Mouse (Mus musculus) embryonic facial prominence, embryonic 12.5 days (tissue): ENCODE data around the gene Coro2b. TPM values are rescaled to one million over a fixed set of nuclear protein-coding genes. Genes with fewer than 3 reads are reported as not detected.

Experiments
- ATAC-seq: fragments of 200-750 bp; cut with Nextera tagmentation; 2 replicates; pipeline ENCODE4 v1.8.0; 2017; ENCODE audit not compliant: insufficient number of reproducible peaks, insufficient read depth, low FRiP score, low TSS enrichment
- H3K27ac ChIP-seq: fragments of 300-500 bp; sonication (generic); 2 replicates; pipeline ENCODE4 v1.5.1; 2016; ENCODE audit warnings: mild to moderate bottlenecking
- H3K27me3 ChIP-seq: fragments of 300-500 bp; sonication (generic); 2 replicates; pipeline ENCODE4 v1.6.1; 2016; ENCODE audit warnings: mild to moderate bottlenecking, moderate library complexity
- H3K36me3 ChIP-seq: fragments of 300-500 bp; sonication (generic); 2 replicates; pipeline ENCODE4 v1.6.1; 2016; ENCODE audit warnings: mild to moderate bottlenecking
- H3K4me1 ChIP-seq: fragments of 300-500 bp; sonication (generic); 2 replicates; pipeline ENCODE4 v1.6.1; 2016
- H3K4me2 ChIP-seq: fragments of 300-500 bp; sonication (generic); replicated peaks from 2 replicates; pipeline ENCODE4 v1.6.1; 2016; ENCODE audit warnings: mild to moderate bottlenecking, moderate library complexity
- H3K4me3 ChIP-seq: fragments of 300-500 bp; sonication (generic); 2 replicates; pipeline ENCODE4 v1.5.1; 2016; ENCODE audit warnings: mild to moderate bottlenecking
- H3K9ac ChIP-seq: fragments of 300-500 bp; sonication (generic); 2 replicates; pipeline ENCODE4 v1.6.1; 2016; ENCODE audit warnings: mild to moderate bottlenecking, moderate library complexity
- H3K9me3 ChIP-seq: fragments of 300-500 bp; sonication (generic); 2 replicates; pipeline ENCODE4 v1.6.1; 2016; ENCODE audit warnings: mild to moderate bottlenecking, moderate library complexity
- WGBS: fragments of 180-500 bp; shearing (Covaris S2); methylation state at CpG from one replicate; pipeline ENCODE4 v1.1.7; 2016; 5-methylcytosine and 5-hydroxymethylcytosine counted together
- polyA plus RNA-seq: library from polyadenylated mRNA; unstranded; fragments of >200 nt; fragmentation: Nextera tagmentation; extraction: Ambion mirVana; gene quantifications from 2 replicates; pipeline ENCODE4 v1.2.1, GENCODE M21; 2016

Gene Coro2b
- polyA plus RNA-seq = 12.9 and 13.5 TPM in 2 replicates

DNA sequence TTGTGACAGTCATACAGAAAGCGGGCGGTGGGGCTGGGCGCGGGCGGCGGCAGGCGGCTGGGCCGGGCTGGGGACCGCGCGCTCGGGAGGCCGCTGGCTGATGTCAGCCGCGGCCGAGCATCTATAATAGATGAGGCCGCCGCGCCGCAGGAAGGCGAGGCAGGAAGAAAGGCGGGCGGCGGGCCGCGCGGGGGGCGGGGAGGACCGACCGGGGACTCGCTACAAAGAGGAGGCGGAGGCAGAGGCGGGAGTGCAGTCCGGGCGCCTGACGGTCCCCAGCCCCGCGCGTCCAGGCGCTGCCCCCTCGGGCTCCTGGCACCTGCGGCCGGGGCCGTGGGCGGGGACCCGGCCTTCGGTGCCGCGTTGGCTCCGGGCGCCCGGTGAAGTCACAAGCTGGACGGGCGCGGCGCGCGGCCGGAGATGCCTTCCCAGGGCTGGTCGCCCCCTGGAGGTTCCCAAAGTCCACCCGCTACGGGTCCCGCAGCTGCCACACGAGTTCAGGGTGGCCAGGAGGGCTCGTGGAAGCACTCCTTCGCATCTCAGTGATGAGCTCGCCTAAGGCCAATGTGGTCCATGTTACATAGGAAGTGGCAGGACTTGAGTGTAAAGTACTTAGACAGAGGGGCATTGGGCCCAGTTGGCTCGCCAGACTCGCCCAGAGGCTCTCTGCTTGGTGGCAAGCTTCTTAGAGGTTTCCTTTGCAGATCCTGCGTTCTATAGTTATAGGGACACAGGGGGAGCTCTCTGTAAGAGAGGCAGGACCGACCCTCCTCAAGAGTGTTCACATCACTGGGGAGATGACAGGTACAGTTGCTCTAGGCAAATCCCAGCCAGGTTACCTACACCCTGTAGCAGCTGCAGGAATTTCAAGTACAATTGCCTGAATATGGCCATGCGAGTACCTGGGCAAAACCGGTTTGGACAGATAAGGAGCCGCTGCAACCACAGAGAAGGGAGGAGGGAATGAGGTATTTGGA is at the start of gene Coro2b:
Gene Coro2b (minus strand): TSS at position 390 of the 977 bp plus-strand sequence.
- Histone ChIP-seq H3K27me3 (peaks cover 12% of the 10 kb centered on the region; the same call in 1 of the 2 replicates), H3K4me3 (peak within 1 kb of the TSS; percentile 63), H3K27ac (peak within 1 kb of the TSS; percentile 74), H3K36me3 (no peaks in the 10 kb centered on the region), H3K9ac (peak within 1 kb of the TSS; percentile 57), H3K4me1 (peaks cover 30% of the 10 kb centered on the region), H3K9me3 (no peaks in the 10 kb centered on the region), H3K4me2 (peak within 1 kb of the TSS; percentile 89)
- 0 out of 2 replicates have a peak, but pooled peaks have one; percentile 8 for ATAC-seq
- whole genome bisulfite sequencing = under 1% methylated on average over 71 of the region's 74 CpGs

DNA sequence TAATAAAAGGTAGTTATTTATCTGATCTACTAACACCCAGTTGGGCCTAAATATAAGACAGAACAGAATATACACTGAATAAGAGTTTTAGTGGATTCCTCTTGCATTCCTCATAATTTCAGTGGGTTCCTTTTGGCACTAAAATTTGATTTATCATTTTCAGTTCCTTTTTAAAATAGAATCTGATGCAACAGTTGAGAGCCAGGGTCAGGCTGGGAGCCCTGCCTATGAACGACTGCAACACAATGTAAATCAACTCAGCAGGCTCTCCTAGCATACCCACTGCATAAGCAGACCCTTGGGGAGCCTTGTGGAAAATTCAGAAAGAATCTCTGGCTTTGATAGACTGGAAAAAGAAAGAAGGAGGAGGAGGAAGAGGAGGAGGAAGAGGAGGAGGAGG is 40.7 kb upstream of the Coro2b start:
- Histone ChIP-seq H3K27me3 (no peaks in the 10 kb centered on the region), H3K4me2 (no peak overlapping the region), H3K9ac (no peak overlapping the region), H3K27ac (no peak overlapping the region), H3K9me3 (0 out of 2 replicates have a peak, but pooled peaks cover 3% of the 10 kb centered on the region), H3K36me3 (no peaks in the 10 kb centered on the region), H3K4me1 (no peaks in the 10 kb centered on the region), H3K4me3 (no peak overlapping the region)
- 69% methylated on average over 1 of the region's 1 CpGs for WGBS
- ATAC-seq = no peak

DNA sequence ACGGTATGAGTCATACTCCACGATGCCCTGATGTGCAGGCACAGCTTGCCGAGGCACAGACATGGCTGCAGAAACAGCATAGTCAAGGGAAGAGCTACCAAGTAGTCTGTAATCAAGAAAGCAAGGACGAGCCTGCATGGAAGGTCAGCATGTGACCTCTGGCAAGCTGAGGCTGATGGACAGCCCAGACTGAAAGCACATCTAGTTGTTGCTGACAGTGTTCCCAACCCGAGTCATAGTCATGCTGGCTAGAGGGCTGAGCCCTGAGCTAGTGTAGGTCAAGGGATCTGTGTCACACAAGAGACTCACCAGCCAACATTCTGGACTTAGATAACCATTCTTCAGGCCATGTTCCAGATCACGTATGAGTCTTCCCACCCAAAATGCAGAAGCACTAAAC is 32.3 kb upstream of the Coro2b start:
- H3K36me3 ChIP-seq = no peaks in the 10 kb centered on the region
- no peak overlapping the region for H3K4me2 ChIP-seq
- 84% methylated on average over 6 of the region's 6 CpGs for WGBS

DNA sequence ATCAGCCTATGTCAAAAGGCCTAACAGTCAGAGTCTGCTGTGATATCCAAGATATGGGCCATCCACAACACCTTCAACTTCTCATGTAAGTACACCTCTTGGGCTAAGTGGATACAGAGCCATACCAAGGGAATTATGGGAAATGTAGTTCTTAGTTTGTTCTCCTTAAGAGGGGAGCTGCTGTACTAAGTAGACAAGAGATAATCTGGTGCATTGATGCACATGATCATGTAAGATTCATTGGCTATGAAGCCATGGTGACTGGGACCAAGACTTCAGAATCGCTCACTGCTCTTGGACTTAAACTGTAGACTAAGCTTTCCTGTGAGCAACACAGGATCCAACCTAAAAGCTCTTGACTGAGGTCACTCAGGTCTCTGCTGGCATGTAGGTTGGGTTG is 31.0 kb upstream of the Coro2b start:
- 95% methylated on average over 1 of the region's 1 CpGs for WGBS
- H3K27ac ChIP-seq = no peak overlapping the region

More for the DNA sequence above, 32.3 kb upstream of the Coro2b start:
- Histone ChIP-seq H3K9me3 (0 out of 2 replicates have a peak, but pooled peaks cover 4% of the 10 kb centered on the region), H3K27me3 (no peaks in the 10 kb centered on the region), H3K9ac (no peak overlapping the region), H3K27ac (no peak overlapping the region), H3K4me1 (no peaks in the 10 kb centered on the region), H3K4me3 (no peak overlapping the region)
- ATAC-seq = no peak

DNA sequence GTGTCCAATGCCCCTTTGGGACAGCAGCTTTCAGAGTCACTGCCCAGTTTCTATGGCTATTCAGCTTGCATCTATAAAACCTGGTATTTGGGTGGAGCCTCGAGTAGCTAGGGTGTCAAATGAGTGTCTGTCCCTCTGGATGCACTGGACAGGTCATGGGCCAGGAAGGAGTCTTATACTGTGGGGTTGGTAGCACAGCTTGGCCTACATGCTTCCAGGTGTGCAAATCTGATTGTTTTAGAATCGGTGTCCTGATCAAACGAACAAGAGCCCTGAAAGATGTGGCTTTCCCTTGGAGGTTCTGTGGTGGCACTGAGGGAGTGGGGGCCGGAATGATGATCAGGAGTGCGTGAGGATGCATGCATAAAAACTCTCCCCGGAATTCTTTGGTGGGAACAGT is 25.4 kb upstream of the Coro2b start:
- H3K4me2 ChIP-seq = no peak overlapping the region
- no peak overlapping the region for H3K4me3 ChIP-seq
- 0 out of 2 replicates have a peak, but pooled peaks cover 4% of the 10 kb centered on the region for H3K9me3 ChIP-seq
- H3K4me1 ChIP-seq = no peaks in the 10 kb centered on the region
- ATAC-seq = no peak
- H3K36me3 ChIP-seq = no peaks in the 10 kb centered on the region
- H3K9ac ChIP-seq = no peak overlapping the region
- no peak overlapping the region for H3K27ac ChIP-seq
- no peaks in the 10 kb centered on the region for H3K27me3 ChIP-seq
- 84% methylated on average over 6 of the region's 6 CpGs for WGBS

More for the DNA sequence above, 31.0 kb upstream of the Coro2b start:
- no peaks in the 10 kb centered on the region for H3K27me3 ChIP-seq
- 0 out of 2 replicates have a peak, but pooled peaks cover 4% of the 10 kb centered on the region for H3K9me3 ChIP-seq
- no peaks in the 10 kb centered on the region for H3K36me3 ChIP-seq
- no peak overlapping the region for H3K4me3 ChIP-seq
- H3K4me2 ChIP-seq = no peak overlapping the region
- H3K4me1 ChIP-seq = no peaks in the 10 kb centered on the region
- no peak for ATAC-seq
- no peak overlapping the region for H3K9ac ChIP-seq

DNA sequence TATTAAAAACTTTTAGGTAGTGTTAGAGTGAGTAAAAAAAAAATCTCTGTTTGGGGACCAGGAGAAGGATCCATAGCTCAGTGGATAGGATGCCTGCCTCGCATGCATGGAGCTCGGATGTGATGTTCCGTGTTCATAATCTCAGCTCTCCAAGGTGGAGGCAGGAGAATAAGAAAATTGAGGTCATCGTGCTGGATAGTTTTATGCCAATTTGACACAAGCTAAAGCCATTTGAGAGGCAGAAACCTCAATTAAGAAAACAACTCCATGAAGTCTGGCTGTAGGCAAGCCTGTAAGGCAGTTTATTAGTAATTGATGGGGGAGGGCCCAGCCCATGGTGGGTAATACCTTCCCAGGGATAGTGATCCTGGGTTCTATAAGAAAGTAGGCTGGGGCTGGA is 23.6 kb upstream of the Coro2b start:
- H3K27ac ChIP-seq = no peak overlapping the region
- no peaks in the 10 kb centered on the region for H3K4me1 ChIP-seq
- no peaks in the 10 kb centered on the region for H3K27me3 ChIP-seq
- H3K9me3 ChIP-seq = 0 out of 2 replicates have a peak, but pooled peaks cover 3% of the 10 kb centered on the region
- H3K9ac ChIP-seq = no peak overlapping the region
- no peak overlapping the region for H3K4me2 ChIP-seq
- no peaks in the 10 kb centered on the region for H3K36me3 ChIP-seq
- no peak overlapping the region for H3K4me3 ChIP-seq
- no peak for ATAC-seq
- 88% methylated on average over 4 of the region's 4 CpGs for WGBS

DNA sequence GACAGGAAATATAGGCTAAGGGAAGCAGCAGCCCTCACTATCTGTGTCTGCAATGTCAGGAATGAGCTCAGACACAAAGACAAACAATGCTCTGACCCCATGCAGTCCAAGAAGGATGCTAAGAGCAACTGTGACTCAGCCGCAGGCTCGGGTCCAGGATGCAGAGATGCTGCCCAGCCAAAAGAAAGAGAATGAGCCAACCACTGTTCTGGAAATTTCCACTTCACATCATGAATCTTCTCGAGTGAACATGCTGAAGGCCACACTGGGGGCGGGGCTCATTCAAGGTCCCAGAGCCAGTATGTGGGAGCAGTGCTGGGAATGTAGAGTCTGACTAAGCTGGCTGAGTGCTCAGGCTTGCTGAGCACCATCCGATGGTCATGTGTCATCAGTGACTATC is 23.2 kb upstream of the Coro2b start:
- Histone ChIP-seq H3K27me3 (no peaks in the 10 kb centered on the region), H3K9me3 (no peaks in the 10 kb centered on the region), H3K36me3 (no peaks in the 10 kb centered on the region), H3K4me3 (no peak overlapping the region), H3K4me1 (no peaks in the 10 kb centered on the region), H3K4me2 (no peak overlapping the region), H3K9ac (no peak overlapping the region), H3K27ac (no peak overlapping the region)
- ATAC-seq = no peak
- WGBS = 65% methylated on average over 5 of the region's 5 CpGs

DNA sequence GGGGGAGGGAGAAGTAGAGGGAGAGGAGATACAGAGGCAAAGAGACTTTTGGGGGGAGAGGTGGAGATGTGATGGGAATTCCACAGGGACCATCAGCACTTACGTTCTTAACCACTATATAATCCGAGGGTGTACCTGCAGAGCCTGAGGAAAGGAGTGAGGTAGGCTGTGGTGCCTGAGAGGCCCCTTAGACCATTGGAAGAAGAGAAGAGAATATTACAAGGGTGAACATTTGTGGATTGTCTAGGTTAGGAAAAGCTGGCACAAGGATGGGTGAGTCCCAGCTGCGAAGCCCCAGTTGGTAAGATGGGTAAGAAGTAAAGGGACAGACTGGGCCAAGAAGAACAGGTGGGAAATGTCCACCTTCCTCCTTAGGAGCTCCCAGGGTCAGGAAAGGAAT is 22.6 kb upstream of the Coro2b start:
- Histone ChIP-seq H3K4me3 (no peak overlapping the region), H3K9ac (no peak overlapping the region), H3K4me2 (no peak overlapping the region), H3K27me3 (no peaks in the 10 kb centered on the region), H3K4me1 (no peaks in the 10 kb centered on the region), H3K36me3 (no peaks in the 10 kb centered on the region), H3K27ac (no peak overlapping the region), H3K9me3 (no peaks in the 10 kb centered on the region)
- no peak for ATAC-seq
- 79% methylated on average over 3 of the region's 3 CpGs for WGBS

DNA sequence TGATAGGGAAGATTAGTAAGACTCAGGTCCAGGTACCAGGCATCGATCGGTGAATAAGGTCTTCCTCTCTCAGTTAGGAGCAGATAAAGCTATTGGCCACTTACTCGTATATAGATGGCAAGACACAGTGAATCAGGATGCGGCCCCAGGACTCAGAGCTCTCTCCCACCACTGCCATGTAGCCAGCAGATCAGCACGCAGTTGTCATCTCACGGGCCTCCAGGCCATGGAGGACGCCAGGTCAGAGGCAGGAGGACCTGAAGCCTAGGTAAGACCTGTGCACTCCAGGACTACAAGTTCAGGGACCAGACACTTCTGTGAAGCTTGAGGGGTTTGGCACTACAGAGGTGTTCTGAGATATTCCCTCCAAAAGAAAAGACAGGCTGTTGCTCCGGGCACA is 21.2 kb upstream of the Coro2b start:
- no peak overlapping the region for H3K4me2 ChIP-seq
- WGBS = 88% methylated on average over 8 of the region's 8 CpGs
- H3K4me3 ChIP-seq = no peak overlapping the region
- H3K4me1 ChIP-seq = no peaks in the 10 kb centered on the region
- no peak overlapping the region for H3K9ac ChIP-seq
- H3K27me3 ChIP-seq = no peaks in the 10 kb centered on the region
- no peaks in the 10 kb centered on the region for H3K9me3 ChIP-seq
- H3K27ac ChIP-seq = no peak overlapping the region
- ATAC-seq = no peak
- no peaks in the 10 kb centered on the region for H3K36me3 ChIP-seq

DNA sequence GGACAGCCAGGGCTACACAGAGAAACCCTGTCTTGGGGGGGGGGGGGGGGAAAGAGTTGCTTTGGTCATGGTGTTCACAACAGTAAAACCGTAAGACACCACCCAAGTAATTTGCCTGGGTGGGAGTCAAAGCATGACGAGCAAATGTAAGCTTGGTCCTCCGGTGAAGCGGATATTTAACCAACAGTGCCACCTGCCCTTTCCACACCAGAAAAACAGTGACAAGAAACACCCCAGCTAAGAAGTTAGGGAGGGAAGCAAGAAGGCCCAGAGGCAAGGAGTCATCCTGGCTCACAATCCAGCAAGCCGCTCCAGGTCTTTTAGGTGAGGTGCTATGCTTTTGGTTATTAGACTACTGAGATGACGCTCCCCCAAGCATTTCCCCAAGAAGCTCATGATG is 19.9 kb upstream of the Coro2b start:
- Histone ChIP-seq H3K4me3 (no peak overlapping the region), H3K27me3 (no peaks in the 10 kb centered on the region), H3K27ac (no peak overlapping the region), H3K36me3 (no peaks in the 10 kb centered on the region), H3K9me3 (no peaks in the 10 kb centered on the region), H3K9ac (no peak overlapping the region), H3K4me2 (no peak overlapping the region), H3K4me1 (no peaks in the 10 kb centered on the region)
- no peak for ATAC-seq
- 91% methylated on average over 6 of the region's 6 CpGs for WGBS

DNA sequence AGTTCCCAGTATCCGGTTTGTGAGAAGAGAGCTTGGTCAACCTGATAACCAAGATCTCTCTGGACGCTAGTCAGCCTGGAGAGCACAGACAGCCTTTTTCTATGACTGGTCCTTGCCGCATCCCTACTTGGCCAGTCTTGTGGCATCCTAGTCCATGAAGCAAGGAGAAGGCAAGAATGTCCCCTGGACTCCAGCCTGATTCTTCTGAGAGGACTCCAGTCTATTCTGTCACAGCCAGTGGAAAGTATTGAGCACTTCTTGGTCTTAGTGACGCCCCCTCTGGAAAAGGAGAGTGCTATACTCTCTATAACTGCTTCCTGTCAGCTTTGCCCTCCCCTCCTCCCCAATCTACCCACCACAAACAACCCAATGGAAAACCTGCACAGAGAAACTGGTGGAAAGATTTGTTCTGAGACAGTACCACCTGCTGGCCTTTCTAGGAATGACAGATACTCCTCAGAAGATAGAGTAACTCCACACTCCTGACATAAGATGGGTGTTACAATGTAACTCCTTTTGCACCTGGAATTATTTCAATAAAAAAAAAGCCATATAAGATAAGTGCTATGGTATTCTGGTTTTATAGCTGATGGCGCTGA is 18.5 kb upstream of the Coro2b start:
- no peak for ATAC-seq
- Histone ChIP-seq H3K27ac (no peak overlapping the region), H3K36me3 (no peaks in the 10 kb centered on the region), H3K9ac (no peak overlapping the region), H3K9me3 (no peaks in the 10 kb centered on the region), H3K4me2 (no peak overlapping the region), H3K4me1 (no peaks in the 10 kb centered on the region), H3K4me3 (no peak overlapping the region), H3K27me3 (no peaks in the 10 kb centered on the region)
- 63% methylated on average over 5 of the region's 5 CpGs for WGBS

DNA sequence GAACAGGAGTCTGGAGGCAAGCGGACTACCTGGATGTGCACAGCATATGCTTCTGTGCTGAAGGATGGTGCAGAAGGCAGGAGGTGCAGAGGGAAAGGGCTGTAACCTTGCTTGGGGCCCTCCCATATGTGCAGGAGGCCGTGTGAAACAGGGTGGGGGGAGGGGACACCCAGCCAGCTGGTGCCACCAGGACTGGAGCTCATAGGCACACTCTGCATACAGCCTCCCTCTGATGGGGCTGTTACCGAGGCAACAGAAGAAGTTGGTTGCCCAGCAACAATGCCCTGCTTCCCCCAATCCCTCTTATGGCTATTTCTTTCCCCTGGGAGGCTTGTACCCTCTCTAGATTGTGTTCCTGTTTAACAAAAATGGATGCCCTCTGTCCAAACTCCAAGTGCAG is 17.8 kb upstream of the Coro2b start:
- Histone ChIP-seq H3K27ac (no peak overlapping the region), H3K36me3 (no peaks in the 10 kb centered on the region), H3K27me3 (no peaks in the 10 kb centered on the region), H3K9ac (no peak overlapping the region), H3K4me3 (no peak overlapping the region), H3K4me2 (no peak overlapping the region), H3K9me3 (no peaks in the 10 kb centered on the region), H3K4me1 (no peaks in the 10 kb centered on the region)
- WGBS = 49% methylated on average over 3 of the region's 3 CpGs
- ATAC-seq = no peak
